9 mouse cellular contexts compared by ENCODE assay signal in genomic region chr13:53688934-53689333, GRCm38 (mm10).
DNase-seq lines count a peak whose midpoint lies in the region; ATAC-seq and TF ChIP-seq lines count a peak whose summit lies in the region.
"Had no signal": no experiment of that assay in that cellular context is flagged by ENCODE, and none has a peak within 500 bp of the region (broad histone marks: within the 10 kb centered on the region; RNA-seq: fewer than 3 reads in every experiment).

No protein-coding gene starts in this region.

- H3K4me2 ChIP-seq in intestine, embryonic 14.5 days (ENCODE audit: low read length), result peak overlapping the region; percentile 40
- no peak overlapping the region for H3K4me2 ChIP-seq in intestine, postnatal 0 days (replicated peaks; ENCODE audit: low read depth)
- 0 out of 2 replicates have a peak overlapping the region, but pooled peaks have one; percentile 15 for H3K4me2 ChIP-seq in hindbrain, embryonic 11.5 days (replicated peaks; ENCODE audit: low read depth, low read length)
- H3K4me2 ChIP-seq in midbrain, embryonic 13.5 days (replicated peaks), result peak overlapping the region; percentile 28; the same call in 1 of the 2 replicates

- H3K36me3 ChIP-seq in intestine, embryonic 14.5 days (ENCODE audit: control insufficient read depth, insufficient read depth, low read length), result no peaks in the 10 kb centered on the region
- H3K36me3 ChIP-seq in intestine, postnatal 0 days (ENCODE audit: control insufficient read depth, insufficient read depth), result no peaks in the 10 kb centered on the region
- H3K36me3 ChIP-seq in embryonic facial prominence, embryonic 10.5 days (replicated peaks), result no peaks in the 10 kb centered on the region
- no peaks in the 10 kb centered on the region for H3K36me3 ChIP-seq in hindbrain, embryonic 11.5 days (ENCODE audit: control insufficient read depth, insufficient read depth, low read length)
- H3K36me3 ChIP-seq in midbrain, embryonic 13.5 days, result no peaks in the 10 kb centered on the region
- H3K36me3 ChIP-seq: G1E had no signal

- no peaks in the 10 kb centered on the region for H3K9me3 ChIP-seq in intestine, embryonic 14.5 days (ENCODE audit: control insufficient read depth, low read length)
- no peaks in the 10 kb centered on the region for H3K9me3 ChIP-seq in intestine, postnatal 0 days (ENCODE audit: control insufficient read depth)
- no peaks in the 10 kb centered on the region for H3K9me3 ChIP-seq in embryonic facial prominence, embryonic 10.5 days
- no peaks in the 10 kb centered on the region for H3K9me3 ChIP-seq in hindbrain, embryonic 11.5 days (ENCODE audit: control insufficient read depth, low read length)
- no peaks in the 10 kb centered on the region for H3K9me3 ChIP-seq in midbrain, embryonic 13.5 days

- no peaks in the 10 kb centered on the region for H3K4me1 ChIP-seq in intestine, embryonic 14.5 days (replicated peaks; ENCODE audit: control insufficient read depth, insufficient read depth, low read length)
- H3K4me1 ChIP-seq in intestine, postnatal 0 days (replicated peaks; ENCODE audit: control insufficient read depth, insufficient read depth, low read length), result no peaks in the 10 kb centered on the region
- H3K4me1 ChIP-seq in embryonic facial prominence, embryonic 10.5 days, result peaks cover 43% of the 10 kb centered on the region
- H3K4me1 ChIP-seq in hindbrain, embryonic 11.5 days (replicated peaks; ENCODE audit: control insufficient read depth, insufficient read depth, low read length), result no peaks in the 10 kb centered on the region
- H3K4me1 ChIP-seq in midbrain, embryonic 13.5 days (replicated peaks), result peaks cover 11% of the 10 kb centered on the region

- no peak overlapping the region for H3K9ac ChIP-seq in intestine, embryonic 14.5 days (ENCODE audit: low read length)
- no peak overlapping the region for H3K9ac ChIP-seq in intestine, postnatal 0 days (ENCODE audit: low read depth, low read length)
- no peak overlapping the region for H3K9ac ChIP-seq in hindbrain, embryonic 11.5 days (ENCODE audit: low read depth, low read length)
- H3K9ac ChIP-seq in midbrain, embryonic 13.5 days (replicated peaks), result 0 out of 2 replicates have a peak overlapping the region, but pooled peaks have one; percentile 32

- 0 out of 2 replicates have a peak overlapping the region, but pooled peaks have one; percentile 8 for H3K4me3 ChIP-seq in intestine, embryonic 14.5 days (ENCODE audit: low read depth, low read length)
- H3K4me3 ChIP-seq in intestine, postnatal 0 days (ENCODE audit: low read depth, low read length), result no peak overlapping the region
- peak overlapping the region; percentile 44 for H3K4me3 ChIP-seq in embryonic facial prominence, embryonic 10.5 days
- no peak overlapping the region for H3K4me3 ChIP-seq in hindbrain, embryonic 11.5 days (ENCODE audit: low read depth, low read length)
- no peak overlapping the region for H3K4me3 ChIP-seq in midbrain, embryonic 13.5 days (replicated peaks)

- no peak for ATAC-seq in intestine, embryonic 14.5 days (replicated peaks; ENCODE audit: low FRiP score, low TSS enrichment, low read depth)
- no peak for ATAC-seq in intestine, postnatal 0 days
- no peak for ATAC-seq in hindbrain, embryonic 11.5 days (ENCODE audit: low FRiP score)
- ATAC-seq in midbrain, embryonic 13.5 days, result no peak

- no peaks in the 10 kb centered on the region for H3K27me3 ChIP-seq in intestine, embryonic 14.5 days (replicated peaks; ENCODE audit: control insufficient read depth, insufficient read depth, low read length)
- H3K27me3 ChIP-seq in intestine, postnatal 0 days (replicated peaks; ENCODE audit: control insufficient read depth, insufficient read depth, low read length), result no peaks in the 10 kb centered on the region
- peaks cover 46% of the 10 kb centered on the region for H3K27me3 ChIP-seq in embryonic facial prominence, embryonic 10.5 days (replicated peaks; ENCODE audit: low read depth, poor library complexity, severe bottlenecking)
- no peaks in the 10 kb centered on the region for H3K27me3 ChIP-seq in hindbrain, embryonic 11.5 days (ENCODE audit: control insufficient read depth, insufficient read depth, low read length)
- peaks cover 71% of the 10 kb centered on the region for H3K27me3 ChIP-seq in midbrain, embryonic 13.5 days

- WGBS in intestine, embryonic 14.5 days, result 34% methylated on average over 8 of the region's 8 CpGs
- WGBS in intestine, postnatal 0 days, result 34% methylated on average over 8 of the region's 8 CpGs
- WGBS in embryonic facial prominence, embryonic 10.5 days, result 38% methylated on average over 8 of the region's 8 CpGs
- 52% methylated on average over 8 of the region's 8 CpGs for WGBS in hindbrain, embryonic 11.5 days
- WGBS in midbrain, embryonic 13.5 days, result 50% methylated on average over 8 of the region's 8 CpGs

- DNase-seq in intestine, embryonic 14.5 days (ENCODE audit: low spot score), result no peak
- DNase-seq in embryonic facial prominence, embryonic 10.5 days (ENCODE audit: low spot score), result peak; percentile 55
- DNase-seq in hindbrain, embryonic 11.5 days (ENCODE audit: low spot score), result no peak
- no peak for DNase-seq in urinary bladder, postnatal 4 days (ENCODE audit: low spot score in 2 of 2)
- DNase-seq in adrenal gland, postnatal 4 days (ENCODE audit: low spot score in 2 of 2), result no peak
- DNase-seq in thymus, postnatal 25 days, result no peak

- TF ChIP-seq CTCF in intestine, postnatal 0 days (IDR thresholded peaks at IDR 0.05; ENCODE audit: low read depth), result no peak

- no peak overlapping the region for H3K27ac ChIP-seq in intestine, embryonic 14.5 days (ENCODE audit: low read depth)
- no peak overlapping the region for H3K27ac ChIP-seq in intestine, postnatal 0 days (ENCODE audit: low read depth, low read length)
- H3K27ac ChIP-seq in embryonic facial prominence, embryonic 10.5 days (replicated peaks), result peak overlapping the region; percentile 57
- no peak overlapping the region for H3K27ac ChIP-seq in hindbrain, embryonic 11.5 days (ENCODE audit: low read depth, low read length)
- H3K27ac ChIP-seq in midbrain, embryonic 13.5 days, result no peak overlapping the region

Comparison
In these comparisons a context has a peak if more than half of its experiments do, and no peak if none do; other contexts are left out.
1. H3K4me3 ChIP-seq: peak in intestine, embryonic 14.5 days (single experiment) and embryonic facial prominence, embryonic 10.5 days (single experiment); none in intestine, postnatal 0 days (single experiment), hindbrain, embryonic 11.5 days (single experiment) and midbrain, embryonic 13.5 days (single experiment).